Mouse (Mus musculus) small intestine, adult 2 months (tissue): ENCODE measurements at regions not wholly inside any gene's neighbourhood (a gene's known extent, or its start where the extent isn't known, plus 50 kb on each side); places are given as distances from the start of the nearest gene placed in this dataset.

ENCODE experiments used
- CTCF ChIP-seq: fragments of 200-500 bp; IDR thresholded peaks from 2 replicates; pipeline ENCODE4 v1.5.1; 2012; ENCODE audit warnings: low read depth, mild to moderate bottlenecking, control low read depth, inconsistent platforms, low read length, moderate library complexity, mixed read lengths; ENCODE audit not compliant: insufficient replicate concordance, insufficient read length; ENCODE audit errors: extremely low read depth
- POLR2A ChIP-seq: fragments of 200-500 bp; IDR thresholded peaks from 2 replicates; pipeline ENCODE4 v1.6.1; 2012; ENCODE audit warnings: low read depth, mild to moderate bottlenecking, control low read depth, inconsistent platforms, low read length, moderate library complexity

DNA sequence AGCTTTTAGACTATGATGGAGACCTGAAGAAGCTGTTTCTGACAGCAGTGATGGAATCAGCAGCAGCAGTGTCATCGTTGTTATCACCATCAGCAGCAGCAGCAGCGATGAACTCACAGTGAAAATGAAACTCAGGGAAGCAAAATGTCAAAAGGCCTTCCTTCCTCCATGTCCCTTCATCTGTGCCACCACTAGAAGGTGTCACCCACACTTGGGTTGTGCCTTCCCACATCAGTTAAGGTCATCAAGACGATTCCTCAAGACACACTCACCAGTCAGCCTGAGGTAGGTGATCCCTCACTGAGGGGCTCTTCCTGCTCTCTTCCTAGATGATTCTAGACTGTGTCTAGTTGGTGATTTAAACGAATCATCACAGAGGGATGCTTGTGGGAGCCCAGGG lies 87.3 kb upstream of the Ahi1 start:
- TF ChIP-seq POLR2A (no peak), CTCF (no peak)
